Mouse (Mus musculus): ENCODE data around the gene Zranb1. TPM values are rescaled to one million over a fixed set of nuclear protein-coding genes. Genes with fewer than 3 reads are reported as not detected.

The Zranb1 gene
- polyA plus RNA-seq, 1 experiment from 2014 or later, result 15.6 TPM

- DNase-seq (ENCODE audit: low spot score, missing footprints) (no peak), ATAC-seq (ENCODE audit: low FRiP score) (no peak)
- WGBS, result 61% methylated on average over 4 of the region's 4 CpGs
- Histone ChIP-seq H3K27me3 (ENCODE audit: control insufficient read depth, insufficient read depth, low read length) (no peaks in the 10 kb centered on the region), H3K4me3 (ENCODE audit: low read depth, low read length) (no peak overlapping the region), H3K9ac (ENCODE audit: low read length) (no peak overlapping the region), H3K9me3 (ENCODE audit: control insufficient read depth, low read length) (no peaks in the 10 kb centered on the region), H3K27ac (ENCODE audit: low read depth, low read length) (no peak overlapping the region), H3K4me1 (ENCODE audit: control insufficient read depth, insufficient read depth, low read length) (peaks cover 56% of the 10 kb centered on the region), H3K36me3 (ENCODE audit: control insufficient read depth, insufficient read depth, low read length) (0 out of 2 replicates have a peak, but pooled peaks cover 2% of the 10 kb centered on the region), H3K4me2 (no peak overlapping the region)
Measured at GRCm38 (mm10) chr7:133011611-133012010, 80.7 kb downstream of the Zranb1 start.

GRCm38 (mm10) chr7:133012637-133013366, 81.9 kb downstream of the Zranb1 start:
- WGBS, result 60% methylated on average over 14 of the region's 14 CpGs
- ATAC-seq (ENCODE audit: low FRiP score) (no peak), DNase-seq (ENCODE audit: low spot score, missing footprints) (no peak)
- Histone ChIP-seq H3K4me2 (no peak overlapping the region), H3K4me1 (ENCODE audit: control insufficient read depth, insufficient read depth, low read length) (peaks cover 56% of the 10 kb centered on the region), H3K27ac (ENCODE audit: low read depth, low read length) (no peak overlapping the region), H3K9ac (ENCODE audit: low read length) (peak overlapping the region; percentile 12; the same call in 1 of the 2 replicates), H3K9me3 (ENCODE audit: control insufficient read depth, low read length) (no peaks in the 10 kb centered on the region), H3K36me3 (ENCODE audit: control insufficient read depth, insufficient read depth, low read length) (0 out of 2 replicates have a peak, but pooled peaks cover 2% of the 10 kb centered on the region), H3K4me3 (ENCODE audit: low read depth, low read length) (no peak overlapping the region), H3K27me3 (ENCODE audit: control insufficient read depth, insufficient read depth, low read length) (no peaks in the 10 kb centered on the region)

GRCm38 (mm10) chr7:133013923-133014322, 83.0 kb downstream of the Zranb1 start:
- 0 out of 2 replicates have a peak, but pooled peaks cover 2% of the 10 kb centered on the region for H3K36me3 ChIP-seq (ENCODE audit: control insufficient read depth, insufficient read depth, low read length)
- H3K4me2 ChIP-seq, result no peak overlapping the region
- no peak overlapping the region for H3K27ac ChIP-seq (ENCODE audit: low read depth, low read length)
- no peak for ATAC-seq (ENCODE audit: low FRiP score)
- WGBS, result 93% methylated on average over 10 of the region's 10 CpGs
- H3K9me3 ChIP-seq (ENCODE audit: control insufficient read depth, low read length), result no peaks in the 10 kb centered on the region
- H3K27me3 ChIP-seq (ENCODE audit: control insufficient read depth, insufficient read depth, low read length), result no peaks in the 10 kb centered on the region
- peaks cover 58% of the 10 kb centered on the region for H3K4me1 ChIP-seq (ENCODE audit: control insufficient read depth, insufficient read depth, low read length)
- no peak for DNase-seq (ENCODE audit: low spot score, missing footprints)
- H3K9ac ChIP-seq (ENCODE audit: low read length), result no peak overlapping the region
- H3K4me3 ChIP-seq (ENCODE audit: low read depth, low read length), result no peak overlapping the region

- peak overlapping the region; percentile 35; the same call in 1 of the 2 replicates for H3K4me2 ChIP-seq
- peak overlapping the region; percentile 33; the same call in 1 of the 2 replicates for H3K9ac ChIP-seq (ENCODE audit: low read length)
- ATAC-seq (ENCODE audit: low FRiP score) (no peak), DNase-seq (ENCODE audit: low spot score, missing footprints) (no peak)
- H3K4me1 ChIP-seq (ENCODE audit: control insufficient read depth, insufficient read depth, low read length), result peaks cover 65% of the 10 kb centered on the region
- 86% methylated on average over 14 of the region's 14 CpGs for WGBS
- 0 out of 2 replicates have a peak, but pooled peaks cover 2% of the 10 kb centered on the region for H3K36me3 ChIP-seq (ENCODE audit: control insufficient read depth, insufficient read depth, low read length)
- H3K27ac ChIP-seq (ENCODE audit: low read depth, low read length), result peak overlapping the region; percentile 61; the same call in 1 of the 2 replicates
- H3K4me3 ChIP-seq (ENCODE audit: low read depth, low read length), result no peak overlapping the region
- no peaks in the 10 kb centered on the region for H3K9me3 ChIP-seq (ENCODE audit: control insufficient read depth, low read length)
- H3K27me3 ChIP-seq (ENCODE audit: control insufficient read depth, insufficient read depth, low read length), result no peaks in the 10 kb centered on the region
Measured at GRCm38 (mm10) chr7:133014631-133015030, 83.7 kb downstream of the Zranb1 start.

GRCm38 (mm10) chr7:133015416-133016070, 84.6 kb downstream of the Zranb1 start:
- no peaks in the 10 kb centered on the region for H3K9me3 ChIP-seq (ENCODE audit: control insufficient read depth, low read length)
- H3K27me3 ChIP-seq (ENCODE audit: control insufficient read depth, insufficient read depth, low read length), result no peaks in the 10 kb centered on the region
- 12% methylated on average over 7 of the region's 7 CpGs for WGBS
- H3K36me3 ChIP-seq (ENCODE audit: control insufficient read depth, insufficient read depth, low read length), result 0 out of 2 replicates have a peak, but pooled peaks cover 2% of the 10 kb centered on the region
- DNase-seq (ENCODE audit: low spot score, missing footprints) (peak; percentile 93), ATAC-seq (ENCODE audit: low FRiP score) (peak; percentile 84)
- H3K9ac ChIP-seq (ENCODE audit: low read length), result peak overlapping the region; percentile 33; the same call in 1 of the 2 replicates
- H3K4me3 ChIP-seq (ENCODE audit: low read depth, low read length), result no peak overlapping the region
- peak overlapping the region; percentile 61 for H3K27ac ChIP-seq (ENCODE audit: low read depth, low read length)
- peaks cover 74% of the 10 kb centered on the region for H3K4me1 ChIP-seq (ENCODE audit: control insufficient read depth, insufficient read depth, low read length)
- H3K4me2 ChIP-seq, result peak overlapping the region; percentile 35

- Histone ChIP-seq H3K4me1 (ENCODE audit: control insufficient read depth, insufficient read depth, low read length) (peaks cover 53% of the 10 kb centered on the region), H3K4me2 (no peak overlapping the region), H3K9ac (ENCODE audit: low read length) (no peak overlapping the region), H3K4me3 (ENCODE audit: low read depth, low read length) (no peak overlapping the region), H3K27ac (ENCODE audit: low read depth, low read length) (no peak overlapping the region), H3K9me3 (ENCODE audit: control insufficient read depth, low read length) (no peaks in the 10 kb centered on the region), H3K36me3 (ENCODE audit: control insufficient read depth, insufficient read depth, low read length) (0 out of 2 replicates have a peak, but pooled peaks cover 2% of the 10 kb centered on the region), H3K27me3 (ENCODE audit: control insufficient read depth, insufficient read depth, low read length) (no peaks in the 10 kb centered on the region)
- DNase-seq (ENCODE audit: low spot score, missing footprints), result no peak
- WGBS, result 71% methylated on average over 7 of the region's 7 CpGs
- no peak for ATAC-seq (ENCODE audit: low FRiP score)
Measured at GRCm38 (mm10) chr7:133018961-133019360, 88.0 kb downstream of the Zranb1 start.

- WGBS, result 21% methylated on average over 6 of the region's 6 CpGs
- DNase-seq (ENCODE audit: low spot score, missing footprints), result no peak
- H3K4me1 ChIP-seq (ENCODE audit: control insufficient read depth, insufficient read depth, low read length), result peaks cover 47% of the 10 kb centered on the region
Measured at GRCm38 (mm10) chr7:133019481-133020020, 88.6 kb downstream of the Zranb1 start.

GRCm38 (mm10) chr7:133024694-133025093, 93.8 kb downstream of the Zranb1 start:
- no peaks in the 10 kb centered on the region for H3K36me3 ChIP-seq (ENCODE audit: control insufficient read depth, insufficient read depth, low read length)
- ATAC-seq (ENCODE audit: low FRiP score) (no peak), DNase-seq (ENCODE audit: low spot score, missing footprints) (no peak)
- no peak overlapping the region for H3K4me3 ChIP-seq (ENCODE audit: low read depth, low read length)
- H3K4me2 ChIP-seq, result no peak overlapping the region
- H3K9ac ChIP-seq (ENCODE audit: low read length), result no peak overlapping the region
- H3K9me3 ChIP-seq (ENCODE audit: control insufficient read depth, low read length), result no peaks in the 10 kb centered on the region
- H3K27ac ChIP-seq (ENCODE audit: low read depth, low read length), result no peak overlapping the region
- H3K4me1 ChIP-seq (ENCODE audit: control insufficient read depth, insufficient read depth, low read length), result peaks cover 20% of the 10 kb centered on the region
- 60% methylated on average over 1 of the region's 1 CpGs for WGBS
- no peaks in the 10 kb centered on the region for H3K27me3 ChIP-seq (ENCODE audit: control insufficient read depth, insufficient read depth, low read length)

More at GRCm38 (mm10) chr7:133019481-133020020, 88.6 kb downstream of the Zranb1 start:
- Histone ChIP-seq H3K4me3 (ENCODE audit: low read depth, low read length) (no peak overlapping the region), H3K9ac (ENCODE audit: low read length) (no peak overlapping the region), H3K9me3 (ENCODE audit: control insufficient read depth, low read length) (no peaks in the 10 kb centered on the region), H3K27ac (ENCODE audit: low read depth, low read length) (no peak overlapping the region), H3K36me3 (ENCODE audit: control insufficient read depth, insufficient read depth, low read length) (0 out of 2 replicates have a peak, but pooled peaks cover 2% of the 10 kb centered on the region), H3K27me3 (ENCODE audit: control insufficient read depth, insufficient read depth, low read length) (no peaks in the 10 kb centered on the region), H3K4me2 (no peak overlapping the region)
- no peak for ATAC-seq (ENCODE audit: low FRiP score)

- WGBS, result 91% methylated on average over 4 of the region's 4 CpGs
- peaks cover 4% of the 10 kb centered on the region; the same call in 1 of the 2 replicates for H3K4me1 ChIP-seq (ENCODE audit: control insufficient read depth, insufficient read depth, low read length)
- no peak overlapping the region for H3K4me3 ChIP-seq (ENCODE audit: low read depth, low read length)
- H3K27me3 ChIP-seq (ENCODE audit: control insufficient read depth, insufficient read depth, low read length), result no peaks in the 10 kb centered on the region
- no peak for ATAC-seq (ENCODE audit: low FRiP score)
- H3K9me3 ChIP-seq (ENCODE audit: control insufficient read depth, low read length), result no peaks in the 10 kb centered on the region
- no peaks in the 10 kb centered on the region for H3K36me3 ChIP-seq (ENCODE audit: control insufficient read depth, insufficient read depth, low read length)
- no peak overlapping the region for H3K27ac ChIP-seq (ENCODE audit: low read depth, low read length)
- DNase-seq (ENCODE audit: low spot score, missing footprints), result no peak
- H3K4me2 ChIP-seq, result no peak overlapping the region
- H3K9ac ChIP-seq (ENCODE audit: low read length), result no peak overlapping the region
Measured at GRCm38 (mm10) chr7:133027930-133028329, 97.0 kb downstream of the Zranb1 start.
